Mouse (Mus musculus) lung, postnatal 4 days (tissue): ENCODE results near the gene Obp2b.

Experiments used
- DNase-seq, 2 experiments: peaks; one replicate each; pipeline ENCODE4 v3.0.0; 2021

Gene Obp2b

GRCm38 (mm10) chr2:25779076-25779475 lies 42.3 kb downstream of the Obp2b start:
- no peak for DNase-seq

- DNase-seq: no peak
These were observed 44.1 kb downstream of the Obp2b start for GRCm38 (mm10) chr2:25780921-25781320.

GRCm38 (mm10) chr2:25781957-25782356 lies 45.1 kb downstream of the Obp2b start, which contains the start of gene Gm13539:
TSS of gene Gm13539 (plus strand) at chr2:25782257.
- no peak for DNase-seq

GRCm38 (mm10) chr2:25785573-25786322 lies 48.9 kb downstream of the Obp2b start:
- peak in 1 of 2 experiments; percentile 43 for DNase-seq

GRCm38 (mm10) chr2:25789092-25789491 lies 52.3 kb downstream of the Obp2b start:
- no peak for DNase-seq
